Mouse (Mus musculus) monocyte, adult 5-6 weeks (primary cell): ENCODE results near the gene Gm13287. TPM values are rescaled to one million over a fixed set of nuclear protein-coding genes. Genes with fewer than 3 reads are reported as not detected.
"Not testable (repeated sequence)": the region's sequence is repeated elsewhere in the genome, so short reads cannot be mapped to it uniquely, and the experiment has no call there.

Experiments used
- ATAC-seq: fragments of 153-309, 156-312 bp; replicated peaks from 2 replicates; pipeline ENCODE4 v1.8.0; 2017; ENCODE audit warnings: mild to moderate bottlenecking; ENCODE audit not compliant: low TSS enrichment, insufficient number of reproducible peaks, severe bottlenecking, poor library complexity, low FRiP score
- total RNA-seq: library from RNA; stranded (forward); fragments of 200-1000, 200-491, 200-594 nt; gene quantifications from 3 replicates; pipeline ENCODE4 v1.2.3, GENCODE M21; 2017

The Gm13287 gene
- total RNA-seq = not detected in 3 replicates

GRCm38 (mm10) chr4:88802954-88803353 is at the start of gene Gm13287:
Gm13287 (plus strand) TSS chr4:88803254.
- ATAC-seq = not testable (repeated sequence)

DNA sequence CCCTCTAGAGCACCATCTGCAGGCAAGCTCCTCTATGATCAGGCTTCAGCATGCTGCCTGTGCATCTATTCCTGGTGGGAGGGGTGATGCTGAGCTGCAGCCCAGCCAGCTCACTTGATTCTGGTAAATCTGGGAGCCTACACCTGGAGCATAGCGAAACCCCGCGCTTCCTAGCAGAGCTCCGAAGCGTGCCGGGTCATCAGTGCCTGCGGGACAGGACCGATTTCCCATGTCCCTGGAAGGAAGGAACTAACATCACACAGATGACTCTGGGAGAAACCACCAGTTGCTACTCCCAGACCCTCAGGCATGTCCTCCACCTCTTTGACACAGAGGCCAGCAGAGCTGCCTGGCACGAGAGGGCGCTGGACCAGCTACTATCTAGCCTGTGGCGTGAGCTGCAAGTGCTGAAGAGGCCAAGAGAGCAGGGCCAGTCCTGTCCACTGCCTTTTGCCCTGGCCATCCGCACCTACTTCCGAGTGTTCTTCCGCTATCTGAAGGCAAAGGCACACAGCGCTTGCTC is 48.2 kb upstream of the Gm13287 start, which contains the start of gene Gm13271:
Gene Gm13271 (plus strand): TSS at position 51 of the 523 bp plus-strand sequence.
- not testable (repeated sequence) for ATAC-seq

GRCm38 (mm10) chr4:88756581-88757513 is 46.2 kb upstream of the Gm13287 start:
- not testable (repeated sequence) for ATAC-seq

DNA sequence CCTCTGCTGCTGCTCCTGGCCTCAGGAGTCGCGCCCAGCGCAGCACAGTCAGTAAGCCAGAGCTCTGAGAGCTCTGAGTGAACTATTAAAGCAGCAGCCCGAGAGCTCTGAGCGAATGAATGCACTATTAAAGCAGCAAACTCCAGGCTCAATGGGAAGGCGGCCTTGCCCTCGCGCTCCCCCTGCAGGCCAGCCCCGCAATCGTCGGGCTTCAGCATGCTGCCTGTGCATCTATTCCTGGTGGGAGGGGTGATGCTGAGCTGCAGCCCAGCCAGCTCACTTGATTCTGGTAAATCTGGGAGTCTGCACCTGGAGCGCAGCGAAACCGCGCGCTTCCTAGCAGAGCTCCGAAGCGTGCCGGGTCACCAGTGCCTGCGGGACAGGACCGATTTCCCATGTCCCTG is 45.4 kb upstream of the Gm13287 start:
- peak; percentile 100 for ATAC-seq

- not testable (repeated sequence) for ATAC-seq
These were observed 44.3 kb upstream of the Gm13287 start for GRCm38 (mm10) chr4:88758751-88759150.

- ATAC-seq = not testable (repeated sequence)
These were observed 43.3 kb upstream of the Gm13287 start, which contains the start of gene Gm13283 for GRCm38 (mm10) chr4:88759610-88760268. Gm13283 (plus strand) TSS chr4:88760119.

GRCm38 (mm10) chr4:88760431-88760830 is 42.6 kb upstream of the Gm13287 start:
- not testable (repeated sequence) for ATAC-seq

GRCm38 (mm10) chr4:88761776-88762175 is 41.3 kb upstream of the Gm13287 start:
- not testable (repeated sequence) for ATAC-seq

- ATAC-seq = not testable (repeated sequence)
These were observed 40.7 kb upstream of the Gm13287 start for GRCm38 (mm10) chr4:88762341-88762740.

DNA sequence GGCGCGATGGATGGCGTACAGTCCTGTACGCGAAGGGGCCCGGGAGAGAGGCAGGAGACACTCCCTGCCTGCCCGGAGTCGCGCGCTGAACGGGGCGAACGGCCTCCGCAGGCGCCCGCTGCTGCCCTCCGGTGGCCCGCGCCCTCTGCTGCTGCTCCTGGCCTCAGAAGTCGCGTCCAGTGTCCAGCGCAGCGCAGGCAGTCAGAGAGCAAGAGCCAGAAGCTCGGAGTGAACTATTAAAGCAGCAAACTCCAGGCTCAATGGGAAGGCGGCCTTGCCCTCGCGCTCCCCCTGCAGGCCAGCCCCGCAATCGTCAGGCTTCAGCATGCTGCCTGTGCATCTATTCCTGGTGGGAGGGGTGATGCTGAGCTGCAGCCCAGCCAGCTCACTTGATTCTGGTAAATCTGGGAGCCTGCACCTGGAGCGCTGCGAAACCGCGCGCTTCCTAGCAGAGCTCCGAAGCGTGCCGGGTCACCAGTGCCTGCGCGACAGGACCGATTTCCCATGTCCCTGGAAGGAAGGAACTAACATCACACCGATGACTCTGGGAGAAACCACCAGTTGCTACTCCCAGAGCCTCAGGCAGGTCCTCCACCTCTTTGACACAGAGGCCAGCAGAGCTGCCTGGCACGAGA is 39.6 kb upstream of the Gm13287 start:
- 0 out of 2 replicates have a peak, but pooled peaks have one; percentile 68 for ATAC-seq

DNA sequence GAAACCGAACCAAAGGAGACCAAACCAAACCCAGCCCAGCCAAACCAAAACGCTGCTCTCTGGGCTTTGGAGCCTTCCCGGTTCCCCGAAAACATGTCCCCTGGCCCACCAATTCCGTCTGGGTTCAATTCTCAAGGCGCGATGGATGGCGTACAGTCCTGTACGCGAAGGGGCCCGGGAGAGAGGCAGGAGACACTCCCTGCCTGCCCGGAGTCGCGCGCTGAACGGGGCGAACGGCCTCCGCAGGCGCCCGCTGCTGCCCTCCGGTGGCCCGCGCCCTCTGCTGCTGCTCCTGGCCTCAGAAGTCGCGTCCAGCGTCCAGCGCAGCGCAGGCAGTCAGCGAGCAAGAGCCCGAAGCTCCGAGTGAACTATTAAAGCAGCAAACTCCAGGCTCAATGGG is 29.5 kb upstream of the Gm13287 start, which contains the start of gene Gm13290:
Gene Gm13290 (plus strand): TSS at position 301 of the 400 bp plus-strand sequence.
- ATAC-seq = not testable (repeated sequence)

DNA sequence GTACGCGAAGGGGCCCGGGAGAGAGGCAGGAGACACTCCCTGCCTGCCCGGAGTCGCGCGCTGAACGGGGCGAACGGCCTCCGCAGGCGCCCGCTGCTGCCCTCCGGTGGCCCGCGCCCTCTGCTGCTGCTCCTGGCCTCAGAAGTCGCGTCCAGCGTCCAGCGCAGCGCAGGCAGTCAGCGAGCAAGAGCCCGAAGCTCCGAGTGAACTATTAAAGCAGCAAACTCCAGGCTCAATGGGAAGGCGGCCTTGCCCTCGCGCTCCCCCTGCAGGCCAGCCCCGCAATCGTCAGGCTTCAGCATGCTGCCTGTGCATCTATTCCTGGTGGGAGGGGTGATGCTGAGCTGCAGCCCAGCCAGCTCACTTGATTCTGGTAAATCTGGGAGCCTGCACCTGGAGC is 26.4 kb upstream of the Gm13287 start, which contains the start of gene Gm13289:
Gene Gm13289 (plus strand): TSS at position 301 of the 400 bp plus-strand sequence.
- ATAC-seq = not testable (repeated sequence)

DNA sequence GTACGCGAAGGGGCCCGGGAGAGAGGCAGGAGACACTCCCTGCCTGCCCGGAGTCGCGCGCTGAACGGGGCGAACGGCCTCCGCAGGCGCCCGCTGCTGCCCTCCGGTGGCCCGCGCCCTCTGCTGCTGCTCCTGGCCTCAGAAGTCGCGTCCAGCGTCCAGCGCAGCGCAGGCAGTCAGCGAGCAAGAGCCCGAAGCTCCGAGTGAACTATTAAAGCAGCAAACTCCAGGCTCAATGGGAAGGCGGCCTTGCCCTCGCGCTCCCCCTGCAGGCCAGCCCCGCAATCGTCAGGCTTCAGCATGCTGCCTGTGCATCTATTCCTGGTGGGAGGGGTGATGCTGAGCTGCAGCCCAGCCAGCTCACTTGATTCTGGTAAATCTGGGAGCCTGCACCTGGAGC is 23.5 kb upstream of the Gm13287 start, which contains the start of gene Gm13272:
Gene Gm13272 (plus strand): TSS at position 301 of the 400 bp plus-strand sequence.
- ATAC-seq = not testable (repeated sequence)

DNA sequence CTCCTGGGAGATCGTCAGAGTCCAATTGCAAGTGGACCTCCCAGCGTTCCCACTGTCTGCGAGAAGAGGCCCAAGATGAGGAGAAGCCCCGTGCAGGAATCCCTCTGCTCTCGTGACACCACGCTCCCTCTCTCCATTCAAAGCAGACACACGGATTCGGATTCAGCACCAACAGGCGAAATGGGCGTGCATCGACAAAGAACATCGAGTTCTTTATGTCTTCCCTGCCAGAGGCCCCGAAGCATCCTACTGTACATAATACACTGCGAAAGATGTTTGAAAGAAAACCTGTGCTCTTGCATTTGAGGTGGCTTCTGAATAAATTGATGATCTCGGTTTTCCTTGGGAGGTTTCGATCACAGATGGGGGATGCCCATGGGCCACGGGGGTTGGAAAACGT is 22.7 kb upstream of the Gm13287 start:
- not testable (repeated sequence) for ATAC-seq

- not testable (repeated sequence) for ATAC-seq
These were observed 21.2 kb upstream of the Gm13287 start, which contains the start of gene Ifnz for GRCm38 (mm10) chr4:88781831-88782230. Ifnz (plus strand) TSS chr4:88782131.

GRCm38 (mm10) chr4:88782335-88782734 is 20.7 kb upstream of the Gm13287 start:
- not testable (repeated sequence) for ATAC-seq

DNA sequence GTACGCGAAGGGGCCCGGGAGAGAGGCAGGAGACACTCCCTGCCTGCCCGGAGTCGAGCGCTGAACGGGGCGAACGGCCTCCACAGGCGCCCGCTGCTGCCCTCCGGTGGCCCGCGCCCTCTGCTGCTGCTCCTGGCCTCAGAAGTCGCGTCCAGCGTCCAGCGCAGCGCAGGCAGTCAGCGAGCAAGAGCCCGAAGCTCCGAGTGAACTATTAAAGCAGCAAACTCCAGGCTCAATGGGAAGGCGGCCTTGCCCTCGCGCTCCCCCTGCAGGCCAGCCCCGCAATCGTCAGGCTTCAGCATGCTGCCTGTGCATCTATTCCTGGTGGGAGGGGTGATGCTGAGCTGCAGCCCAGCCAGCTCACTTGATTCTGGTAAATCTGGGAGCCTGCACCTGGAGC is 17.6 kb upstream of the Gm13287 start, which contains the start of gene Gm13276:
Gene Gm13276 (plus strand): TSS at position 301 of the 400 bp plus-strand sequence.
- not testable (repeated sequence) for ATAC-seq

- not testable (repeated sequence) for ATAC-seq
These were observed 14.7 kb upstream of the Gm13287 start, which contains the start of gene Gm13277 for GRCm38 (mm10) chr4:88788402-88788801. Gm13277 (plus strand) TSS chr4:88788632.
